Mouse (Mus musculus): Measurements from ENCODE around the gene Htr2b. TPM values are rescaled to one million over a fixed set of nuclear protein-coding genes. Genes with fewer than 3 reads are reported as not detected.
A peak's percentile ranks its signal among the peaks of the same experiment; 100 is the strongest.

The Htr2b gene
- not detected for total RNA-seq (2021)
- long read RNA-seq, result 0 reads

DNA sequence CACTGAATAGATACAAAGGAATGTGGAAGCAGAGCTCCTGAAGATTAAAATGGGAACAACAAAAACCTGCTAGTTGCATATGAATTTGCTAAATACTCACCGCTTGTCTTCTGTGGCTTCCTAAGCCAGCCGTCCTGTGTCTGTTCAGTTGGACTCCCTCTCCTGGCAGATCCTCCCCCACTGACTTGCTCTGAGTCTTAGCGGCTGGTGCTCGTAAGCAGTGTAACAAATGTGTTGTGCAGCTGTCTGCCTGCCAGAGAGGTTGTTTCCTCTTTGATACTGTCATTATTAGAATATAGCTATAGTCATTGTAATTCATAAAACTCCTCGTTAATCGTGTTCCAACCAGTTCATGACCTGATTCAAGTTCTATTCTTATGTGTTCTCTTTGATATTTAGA lies at the start of gene Htr2b:
Htr2b (minus strand) TSS at position 192 of the 400 bp plus-strand sequence.
- peak; percentile 51 to 69 for DNase-seq (ENCODE audit: low spot score in 2 of 2)

DNA sequence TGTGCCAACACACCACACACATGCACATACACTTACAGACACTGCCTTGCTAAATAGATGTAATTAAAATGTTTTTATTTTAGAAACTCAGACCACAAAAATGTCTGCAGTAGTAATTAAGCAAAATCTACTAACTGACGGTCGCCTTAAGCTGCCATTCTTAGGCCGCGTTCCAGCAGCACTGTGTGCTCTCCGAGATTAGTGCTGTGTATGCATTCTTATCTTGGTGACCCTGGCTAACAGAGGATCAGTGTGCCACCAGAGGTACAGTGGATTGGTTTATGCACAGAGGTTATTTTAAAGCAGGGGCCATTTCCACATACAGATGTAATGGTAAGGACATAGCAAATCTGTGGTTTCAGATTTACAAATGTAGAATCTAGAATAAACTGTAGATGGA lies 49.3 kb upstream of the Htr2b start:
- DNase-seq (ENCODE audit: low spot score in 2 of 2), result no peak

GRCm38 (mm10) chr1:86160479-86160878 lies 48.7 kb upstream of the Htr2b start:
- no peak for DNase-seq (ENCODE audit: low spot score in 2 of 2)

DNA sequence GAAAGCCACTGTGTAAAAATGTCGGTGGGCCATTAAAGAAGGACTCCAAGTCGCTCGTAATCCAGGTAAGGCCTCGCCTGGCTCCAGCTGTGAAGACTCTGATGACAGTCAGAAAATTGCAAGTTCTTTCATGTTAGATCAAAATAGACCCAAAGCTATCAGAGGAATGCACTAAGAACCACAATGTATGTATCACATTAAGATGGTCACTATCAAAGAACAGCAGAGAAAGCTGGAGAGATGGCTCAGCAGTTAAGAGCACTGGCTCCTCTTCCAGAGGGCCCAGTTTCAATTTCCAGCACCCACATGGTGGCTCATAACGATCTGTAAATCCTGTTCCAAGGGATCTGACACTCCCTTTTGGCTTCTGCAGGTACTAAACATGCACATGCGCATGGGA lies 48.3 kb upstream of the Htr2b start:
- DNase-seq (ENCODE audit: low spot score in 2 of 2), result no peak

GRCm38 (mm10) chr1:86156595-86156994 lies 44.8 kb upstream of the Htr2b start:
- no peak for DNase-seq (ENCODE audit: low spot score in 2 of 2)

DNA sequence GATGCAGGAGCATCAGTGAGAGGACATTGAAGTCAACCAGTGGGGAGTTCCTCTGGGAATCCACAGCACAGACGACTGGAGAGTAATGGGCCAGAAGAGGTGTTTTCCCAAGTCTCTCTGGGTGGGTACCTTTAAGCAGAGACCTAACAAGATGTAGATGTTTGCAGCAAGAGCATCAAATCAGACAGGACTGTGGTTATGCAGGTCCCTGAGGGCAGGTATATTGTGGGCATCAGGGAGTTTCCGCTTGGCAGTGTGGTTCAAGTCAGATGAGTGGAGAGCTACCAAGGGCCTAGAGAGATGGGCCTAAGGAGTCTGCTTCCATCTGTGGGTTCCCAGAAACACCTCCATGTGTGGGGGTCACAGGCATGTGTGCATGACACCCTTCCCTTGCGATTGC lies 44.3 kb upstream of the Htr2b start:
- DNase-seq (ENCODE audit: low spot score in 2 of 2), result no peak

GRCm38 (mm10) chr1:86154824-86155164 lies 43.0 kb upstream of the Htr2b start:
- DNase-seq (ENCODE audit: low spot score in 2 of 2), result no peak

DNA sequence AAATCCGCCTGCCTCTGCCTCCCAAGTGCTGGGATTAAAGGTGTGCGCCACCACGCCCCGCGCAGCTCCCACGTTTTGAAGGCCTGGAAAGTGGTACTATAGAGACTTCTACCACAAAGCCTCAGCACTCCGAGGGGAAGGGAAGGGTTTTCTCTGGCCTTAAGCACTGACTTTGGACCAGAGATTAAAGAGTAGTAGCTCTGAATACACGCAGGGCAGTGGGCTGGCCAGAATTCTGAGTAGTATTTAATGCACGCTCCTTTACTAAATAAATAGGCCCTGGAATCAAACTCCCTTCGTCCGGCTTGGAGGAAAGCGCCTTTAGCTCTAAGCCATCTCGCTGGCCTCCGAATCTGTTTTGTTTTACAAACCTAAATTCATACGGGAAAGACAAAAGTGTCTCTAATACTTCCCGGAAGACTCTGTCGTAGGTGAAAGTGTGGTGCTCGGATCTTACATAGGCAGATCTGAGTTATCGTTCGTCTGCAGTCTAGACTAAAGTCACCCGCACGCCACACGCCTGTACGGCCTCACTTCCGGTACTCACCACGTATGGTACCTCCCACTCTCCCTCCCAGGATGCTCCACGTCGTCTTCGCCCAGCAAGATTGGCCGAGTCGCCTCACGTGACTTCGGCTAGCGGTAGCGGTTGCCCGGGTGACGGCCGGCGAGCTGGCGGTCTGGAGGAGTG lies 42.5 kb upstream of the Htr2b start, which contains the start of gene Armc9:
Armc9 (plus strand) TSS at position 648 of the 691 bp plus-strand sequence.
- DNase-seq (ENCODE audit: low spot score in 2 of 2), result peak; percentile 97 to 98

GRCm38 (mm10) chr1:86152618-86153017 lies 40.8 kb upstream of the Htr2b start:
- DNase-seq (ENCODE audit: low spot score in 2 of 2), result no peak

DNA sequence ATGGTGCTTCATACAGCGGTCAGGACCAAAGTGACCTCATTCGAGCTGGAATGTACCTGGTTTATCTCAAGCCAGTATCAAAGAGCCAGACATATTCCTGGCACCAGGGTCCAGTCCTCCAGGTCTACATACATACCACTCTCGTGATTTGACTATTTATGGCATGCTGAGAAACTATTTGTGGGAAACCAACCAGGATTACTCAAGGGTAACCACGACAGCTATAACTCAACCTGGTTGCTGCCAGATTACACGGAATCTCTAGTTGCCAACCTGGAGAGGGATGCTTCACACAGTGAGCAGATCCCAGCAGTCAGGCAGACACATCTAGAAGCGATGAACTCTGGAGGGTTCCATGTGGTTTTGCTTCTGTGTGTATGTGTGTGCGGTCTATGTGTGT lies 39.6 kb upstream of the Htr2b start:
- DNase-seq (ENCODE audit: low spot score in 2 of 2), result no peak

DNA sequence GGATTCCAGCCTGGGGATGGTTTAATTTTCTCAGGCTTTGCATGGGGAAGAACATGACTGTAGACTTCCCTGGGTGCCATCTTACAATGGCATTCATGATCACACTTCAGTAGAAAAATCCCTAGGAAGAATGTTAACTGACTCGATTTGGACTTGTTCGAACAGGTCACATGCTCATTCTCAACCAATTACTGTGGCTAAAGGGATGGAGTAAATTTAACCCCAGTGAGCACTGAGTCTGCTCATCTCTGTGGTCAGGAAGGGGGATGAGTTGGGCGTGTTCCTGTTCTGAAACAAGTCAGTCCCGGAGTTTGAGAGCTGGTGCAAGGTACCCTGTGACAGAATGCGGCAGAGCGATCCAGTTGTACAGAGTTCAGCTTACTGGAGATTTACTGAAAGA lies 39.2 kb upstream of the Htr2b start:
- DNase-seq (ENCODE audit: low spot score in 2 of 2), result no peak

DNA sequence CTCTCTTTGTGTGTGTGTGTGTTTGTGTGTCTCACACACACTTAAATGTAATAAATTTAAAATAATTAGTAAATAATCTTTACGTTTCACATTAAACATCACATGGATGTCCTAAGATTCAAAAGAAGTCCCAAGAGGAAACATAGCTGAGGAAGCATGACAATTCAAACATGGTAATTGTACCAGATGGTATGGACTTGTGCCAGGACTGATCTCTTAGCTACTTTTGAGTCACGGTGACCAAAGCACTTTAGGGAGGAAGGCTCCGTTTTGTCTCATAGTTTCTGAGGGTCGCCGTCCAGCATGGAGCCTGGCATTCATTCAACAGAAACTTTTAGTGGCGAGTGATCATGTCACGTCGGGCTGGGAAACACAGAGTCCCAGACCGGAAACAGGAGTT lies 36.4 kb upstream of the Htr2b start:
- no peak for DNase-seq (ENCODE audit: low spot score in 2 of 2)

- DNase-seq (ENCODE audit: low spot score in 2 of 2), result no peak
Measured at GRCm38 (mm10) chr1:86147557-86147956, 35.8 kb upstream of the Htr2b start.

GRCm38 (mm10) chr1:86146293-86146692 lies 34.5 kb upstream of the Htr2b start:
- DNase-seq (ENCODE audit: low spot score in 2 of 2), result no peak

GRCm38 (mm10) chr1:86144001-86144944 lies 32.5 kb upstream of the Htr2b start:
- peak; percentile 22 to 33 for DNase-seq (ENCODE audit: low spot score in 2 of 2)

DNA sequence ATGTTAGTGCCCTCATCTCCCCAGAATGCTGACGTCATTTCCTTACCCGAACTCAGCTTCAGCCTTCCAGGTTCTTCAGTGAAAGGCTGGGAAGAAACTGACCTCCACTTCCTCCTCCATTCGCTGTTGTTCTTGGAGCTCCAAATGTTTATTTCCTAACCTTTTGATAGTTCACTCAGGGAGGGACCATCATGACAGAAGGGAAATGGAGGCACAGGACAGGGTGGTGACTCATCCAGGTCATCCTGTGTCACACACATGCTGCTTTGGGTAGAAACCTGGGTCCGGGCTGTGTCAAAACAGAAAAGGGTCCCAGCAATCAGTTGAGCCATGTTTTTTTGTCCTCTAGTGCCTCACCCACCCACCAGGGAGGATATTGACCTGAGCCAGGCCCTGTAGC lies 31.4 kb upstream of the Htr2b start:
- DNase-seq (ENCODE audit: low spot score in 2 of 2), result no peak

- no peak for DNase-seq (ENCODE audit: low spot score in 2 of 2)
Measured at GRCm38 (mm10) chr1:86141081-86141480, 29.3 kb upstream of the Htr2b start.

GRCm38 (mm10) chr1:86135315-86135714 lies 23.5 kb upstream of the Htr2b start:
- DNase-seq (ENCODE audit: low spot score in 2 of 2), result no peak

- DNase-seq (ENCODE audit: low spot score in 2 of 2), result no peak
Measured at GRCm38 (mm10) chr1:86133337-86133736, 21.6 kb upstream of the Htr2b start, which contains the start of gene Gm21972. Gm21972 (plus strand) TSS chr1:86133637.

GRCm38 (mm10) chr1:86126036-86126435 lies 14.3 kb upstream of the Htr2b start:
- no peak for DNase-seq (ENCODE audit: low spot score in 2 of 2)

- no peak for DNase-seq (ENCODE audit: low spot score in 2 of 2)
Measured at GRCm38 (mm10) chr1:86119549-86119948, 7.8 kb upstream of the Htr2b start.

GRCm38 (mm10) chr1:86114141-86114540 lies 2.4 kb upstream of the Htr2b start:
- no peak for DNase-seq (ENCODE audit: low spot score in 2 of 2)
